Mouse (Mus musculus): ENCODE measurements around the gene Ttyh3.

Ttyh3 gene

GRCm38 (mm10) chr5:140575381-140575866 is 73.4 kb downstream of the Ttyh3 start:
- DNase-seq (ENCODE audit: low spot score in 2 of 2), result no peak

GRCm38 (mm10) chr5:140572611-140573010 is 76.2 kb downstream of the Ttyh3 start:
- no peak for DNase-seq (ENCODE audit: low spot score in 2 of 2)

DNA sequence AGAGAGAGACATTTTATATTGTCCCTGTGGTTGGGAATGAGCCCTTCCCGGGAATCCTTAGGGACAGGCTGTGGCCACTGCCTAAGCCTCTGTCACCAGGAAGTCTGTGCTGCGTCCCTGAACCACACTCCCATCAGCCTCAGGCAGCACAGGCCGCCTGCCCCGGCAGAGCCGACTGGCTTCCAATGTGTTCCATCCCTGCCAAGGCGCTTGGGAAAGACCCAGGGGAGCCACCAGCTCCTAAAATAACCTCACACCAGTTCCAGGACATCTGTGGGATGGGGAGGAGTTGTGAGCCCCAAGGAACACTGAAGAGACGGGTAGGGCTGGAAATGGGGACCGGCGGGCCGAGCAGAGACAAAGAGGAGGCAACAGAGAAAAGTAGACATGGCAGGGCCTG is 77.2 kb downstream of the Ttyh3 start:
- DNase-seq (ENCODE audit: low spot score in 2 of 2), result peak in 1 of 2 experiments; percentile 40

DNA sequence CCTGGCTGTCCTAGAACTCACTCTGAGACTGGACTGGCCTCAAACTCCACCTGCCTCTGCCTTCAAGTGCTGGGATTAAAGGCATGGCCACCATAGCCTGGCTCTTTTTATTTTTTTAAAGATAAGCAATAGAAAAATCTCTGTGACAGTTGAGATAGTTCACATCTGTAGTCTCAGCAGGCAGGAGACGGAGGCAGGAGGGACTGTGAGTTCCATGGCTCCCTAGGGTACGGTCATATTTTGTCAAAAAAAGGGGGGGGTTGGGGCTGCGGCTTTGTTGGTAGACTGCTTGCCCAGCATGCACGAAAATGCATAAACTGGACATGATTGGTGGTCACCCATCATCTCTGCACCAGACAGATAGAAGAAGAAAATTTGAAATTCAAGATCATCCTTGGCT is 77.6 kb downstream of the Ttyh3 start:
- DNase-seq (ENCODE audit: low spot score in 2 of 2), result no peak

All from urinary bladder, adult 18-20 months (tissue).